Mouse (Mus musculus): ENCODE measurements around the gene Atp9a. TPM values are rescaled to one million over a fixed set of nuclear protein-coding genes. Genes with fewer than 3 reads are reported as not detected.

Gene Atp9a
- polyA plus RNA-seq, 1 experiment from 2014 or later: 23.4 TPM

- Histone ChIP-seq H3K4me1 (replicated peaks) (0 out of 2 replicates have a peak, but pooled peaks cover 7% of the 10 kb centered on the region), H3K27ac (no peak overlapping the region), H3K4me3 (replicated peaks) (no peak overlapping the region), H3K4me2 (replicated peaks) (no peak overlapping the region), H3K27me3 (replicated peaks) (no peaks in the 10 kb centered on the region), H3K9ac (no peak overlapping the region), H3K36me3 (no peaks in the 10 kb centered on the region), H3K9me3 (no peaks in the 10 kb centered on the region)
- WGBS: 27% methylated on average over 8 of the region's 8 CpGs
- ATAC-seq: peak; percentile 62; the same call in 1 of the 2 replicates
Observed at GRCm38 (mm10) chr2:168628787-168629186, 113.4 kb downstream of the Atp9a start.

- H3K9ac ChIP-seq: no peak overlapping the region
- H3K4me3 ChIP-seq (replicated peaks): no peak overlapping the region
- 61% methylated on average over 20 of the region's 20 CpGs for WGBS
- H3K4me1 ChIP-seq (replicated peaks): no peaks in the 10 kb centered on the region
- H3K27me3 ChIP-seq (replicated peaks): no peaks in the 10 kb centered on the region
- H3K9me3 ChIP-seq: no peaks in the 10 kb centered on the region
- ATAC-seq: 0 out of 2 replicates have a peak, but pooled peaks have one; percentile 2
- H3K27ac ChIP-seq: no peak overlapping the region
- no peaks in the 10 kb centered on the region for H3K36me3 ChIP-seq
- H3K4me2 ChIP-seq (replicated peaks): no peak overlapping the region
Observed at GRCm38 (mm10) chr2:168627829-168628770, 114.1 kb downstream of the Atp9a start.

- Histone ChIP-seq H3K4me2 (replicated peaks) (no peak overlapping the region), H3K4me3 (replicated peaks) (no peak overlapping the region)
Observed at GRCm38 (mm10) chr2:168626385-168626784, 115.8 kb downstream of the Atp9a start.

DNA sequence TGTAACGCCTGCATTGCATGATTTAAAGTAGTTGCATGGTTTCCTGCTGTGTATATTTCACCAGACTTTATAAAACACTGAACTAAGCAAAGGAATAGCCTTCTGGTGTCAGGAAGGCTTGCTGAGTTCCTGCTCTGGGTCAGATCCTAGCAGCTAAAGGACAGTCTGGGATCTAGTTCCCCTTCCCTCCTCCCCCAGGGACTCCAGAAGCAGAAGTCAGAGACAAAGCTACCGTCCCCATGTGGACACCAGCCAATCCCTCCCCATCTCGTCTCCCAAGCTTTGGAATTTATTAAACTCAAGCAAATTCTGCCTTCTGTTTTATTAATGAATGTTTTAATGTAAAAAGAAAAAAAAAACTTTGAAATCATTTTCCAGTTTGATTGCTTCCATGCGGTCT, 117.1 kb downstream of the Atp9a start:
- H3K9ac ChIP-seq: no peak overlapping the region
- ATAC-seq: no peak
- no peaks in the 10 kb centered on the region for H3K4me1 ChIP-seq (replicated peaks)
- 49% methylated on average over 4 of the region's 4 CpGs for WGBS
- no peaks in the 10 kb centered on the region for H3K36me3 ChIP-seq
- no peak overlapping the region for H3K27ac ChIP-seq
- no peak overlapping the region for H3K4me3 ChIP-seq (replicated peaks)
- no peaks in the 10 kb centered on the region for H3K27me3 ChIP-seq (replicated peaks)
- no peak overlapping the region for H3K4me2 ChIP-seq (replicated peaks)
- no peaks in the 10 kb centered on the region for H3K9me3 ChIP-seq

More at GRCm38 (mm10) chr2:168626385-168626784, 115.8 kb downstream of the Atp9a start:
- H3K36me3 ChIP-seq: no peaks in the 10 kb centered on the region
- no peaks in the 10 kb centered on the region for H3K4me1 ChIP-seq (replicated peaks)
- no peaks in the 10 kb centered on the region for H3K9me3 ChIP-seq
- no peak for ATAC-seq
- H3K9ac ChIP-seq: no peak overlapping the region
- H3K27ac ChIP-seq: no peak overlapping the region
- H3K27me3 ChIP-seq (replicated peaks): no peaks in the 10 kb centered on the region
- WGBS: 82% methylated on average over 9 of the region's 9 CpGs

DNA sequence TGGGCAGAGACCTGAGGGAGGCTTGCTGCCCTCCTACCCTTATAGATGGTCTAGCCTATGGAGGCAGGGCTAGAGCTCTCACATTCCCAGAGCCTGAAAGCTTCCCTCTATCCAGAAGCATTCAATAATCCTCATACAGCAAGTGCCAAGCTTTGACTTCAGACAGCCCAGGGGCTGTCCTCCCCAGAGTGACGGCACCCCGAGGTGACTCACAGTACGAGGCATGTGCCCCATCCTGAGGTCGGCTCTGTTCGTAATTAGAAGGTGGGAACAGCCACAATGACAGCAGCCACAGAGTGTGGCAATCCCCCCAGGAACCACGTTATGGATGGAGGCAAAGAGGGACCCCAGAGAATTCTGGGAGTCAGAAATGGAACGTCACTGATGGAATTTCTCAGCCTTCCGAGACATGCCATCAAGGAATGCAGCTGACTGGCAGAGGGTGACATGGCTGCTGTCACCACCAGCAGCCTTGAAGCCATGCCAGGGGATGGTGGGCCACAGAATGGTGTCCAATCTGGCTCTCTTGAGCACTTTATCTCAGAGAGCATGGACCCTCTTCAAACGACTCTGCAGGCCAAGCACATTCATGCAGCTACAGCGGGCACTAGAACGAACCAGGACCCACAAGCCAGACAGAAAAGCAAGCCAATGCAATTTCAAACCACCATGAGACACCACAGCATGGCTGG, 121.0 kb downstream of the Atp9a start:
- 83% methylated on average over 11 of the region's 11 CpGs for WGBS
- Histone ChIP-seq H3K9ac (no peak overlapping the region), H3K4me1 (replicated peaks) (no peaks in the 10 kb centered on the region), H3K27me3 (replicated peaks) (no peaks in the 10 kb centered on the region), H3K4me2 (replicated peaks) (no peak overlapping the region), H3K9me3 (no peaks in the 10 kb centered on the region), H3K36me3 (no peaks in the 10 kb centered on the region), H3K4me3 (replicated peaks) (no peak overlapping the region), H3K27ac (no peak overlapping the region)
- ATAC-seq: no peak

- no peak for ATAC-seq
- H3K4me3 ChIP-seq (replicated peaks): no peak overlapping the region
- H3K27me3 ChIP-seq (replicated peaks): no peaks in the 10 kb centered on the region
- H3K9me3 ChIP-seq: no peaks in the 10 kb centered on the region
- H3K27ac ChIP-seq: no peak overlapping the region
- 63% methylated on average over 15 of the region's 15 CpGs for WGBS
- no peak overlapping the region for H3K9ac ChIP-seq
- H3K4me1 ChIP-seq (replicated peaks): peaks cover 15% of the 10 kb centered on the region
- H3K4me2 ChIP-seq (replicated peaks): no peak overlapping the region
- H3K36me3 ChIP-seq: no peaks in the 10 kb centered on the region
Observed at GRCm38 (mm10) chr2:168618205-168618717, 123.9 kb downstream of the Atp9a start.

GRCm38 (mm10) chr2:168615160-168615559, 127.0 kb downstream of the Atp9a start:
- no peak for ATAC-seq
- H3K9me3 ChIP-seq: no peaks in the 10 kb centered on the region
- WGBS: 79% methylated on average over 3 of the region's 3 CpGs
- H3K4me3 ChIP-seq (replicated peaks): no peak overlapping the region
- H3K4me1 ChIP-seq (replicated peaks): peaks cover 22% of the 10 kb centered on the region
- no peaks in the 10 kb centered on the region for H3K36me3 ChIP-seq
- H3K27me3 ChIP-seq (replicated peaks): no peaks in the 10 kb centered on the region
- no peak overlapping the region for H3K4me2 ChIP-seq (replicated peaks)
- no peak overlapping the region for H3K9ac ChIP-seq
- H3K27ac ChIP-seq: no peak overlapping the region

DNA sequence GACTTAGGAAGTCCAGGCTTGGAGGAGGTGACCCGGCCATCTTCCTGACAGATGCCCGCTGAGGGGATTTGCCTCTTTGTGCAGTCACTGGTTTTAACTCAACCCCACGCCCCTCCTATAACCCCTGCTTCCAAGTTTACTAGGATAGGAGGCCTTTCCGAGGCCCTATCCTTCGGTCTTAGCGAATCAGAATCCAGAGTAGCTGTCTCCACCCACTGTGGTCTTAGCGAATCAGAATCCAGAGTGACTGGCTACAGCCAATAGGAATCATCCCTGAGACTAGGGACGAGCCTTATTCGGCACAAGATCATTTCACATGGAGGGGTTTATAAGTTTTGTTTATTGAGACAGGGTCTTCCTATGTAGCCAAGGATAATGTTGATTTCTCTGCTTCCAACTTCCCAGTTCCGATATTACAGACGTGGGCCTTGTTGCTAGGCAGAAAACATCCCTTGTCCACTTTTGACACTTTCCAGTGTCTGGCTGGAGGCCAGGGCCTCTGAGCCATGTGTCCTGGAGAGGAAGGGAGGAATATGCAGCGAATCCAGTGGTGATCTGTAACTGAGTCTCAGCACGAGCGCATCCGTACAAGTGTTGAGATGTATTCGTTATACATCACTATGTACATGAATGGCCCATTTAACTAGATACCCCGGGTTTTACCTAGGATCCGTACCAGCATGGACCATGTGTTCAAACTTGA, 127.9 kb downstream of the Atp9a start:
- Histone ChIP-seq H3K9ac (no peak overlapping the region), H3K4me1 (replicated peaks) (peaks cover 22% of the 10 kb centered on the region), H3K27me3 (replicated peaks) (no peaks in the 10 kb centered on the region), H3K9me3 (no peaks in the 10 kb centered on the region), H3K36me3 (no peaks in the 10 kb centered on the region), H3K4me3 (replicated peaks) (no peak overlapping the region), H3K4me2 (replicated peaks) (no peak overlapping the region), H3K27ac (no peak overlapping the region)
- 67% methylated on average over 18 of the region's 18 CpGs for WGBS
- ATAC-seq: peak; percentile 54

DNA sequence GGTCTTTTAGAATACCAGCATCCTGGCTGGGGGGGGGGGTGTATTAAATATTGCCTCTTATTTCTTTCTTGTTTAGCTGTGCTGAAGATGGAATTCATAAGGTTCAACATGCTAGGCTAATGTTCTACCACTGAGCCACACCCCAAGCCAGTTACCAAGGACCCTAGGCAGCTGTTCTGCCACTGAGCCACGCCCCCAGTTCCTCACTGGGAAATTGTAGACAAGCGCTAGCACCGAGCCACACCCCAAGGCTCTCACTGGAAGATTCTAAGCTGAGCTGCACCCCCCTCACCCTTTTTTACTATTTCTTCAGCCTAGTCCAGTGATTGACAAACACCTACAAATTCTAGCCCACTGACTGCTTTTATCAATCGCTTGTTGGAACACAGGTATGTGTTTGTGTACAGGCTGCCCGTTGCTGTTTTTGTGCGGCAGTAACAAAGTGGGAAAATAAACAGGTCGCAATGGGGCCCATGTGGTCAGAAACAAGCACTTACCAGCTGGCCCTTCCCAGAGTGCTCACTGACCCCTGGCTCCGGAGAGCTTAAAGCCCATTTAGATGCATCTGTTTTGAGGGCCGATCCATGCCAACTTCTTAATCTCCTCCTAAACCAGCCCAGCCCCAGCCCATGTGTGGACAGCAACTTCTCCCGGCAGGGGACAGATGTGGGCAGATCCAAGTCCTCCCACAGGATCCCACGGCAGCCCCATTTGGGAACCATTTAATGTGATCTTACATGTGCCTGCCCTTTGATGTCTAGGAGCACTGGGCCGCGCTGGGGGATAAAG, 128.9 kb downstream of the Atp9a start:
- Histone ChIP-seq H3K4me3 (replicated peaks) (no peak overlapping the region), H3K4me1 (replicated peaks) (peaks cover 22% of the 10 kb centered on the region), H3K9ac (no peak overlapping the region), H3K36me3 (no peaks in the 10 kb centered on the region), H3K9me3 (no peaks in the 10 kb centered on the region), H3K27ac (no peak overlapping the region), H3K27me3 (replicated peaks) (no peaks in the 10 kb centered on the region), H3K4me2 (replicated peaks) (no peak overlapping the region)
- WGBS: 48% methylated on average over 13 of the region's 13 CpGs
- peak; percentile 81 for ATAC-seq

DNA sequence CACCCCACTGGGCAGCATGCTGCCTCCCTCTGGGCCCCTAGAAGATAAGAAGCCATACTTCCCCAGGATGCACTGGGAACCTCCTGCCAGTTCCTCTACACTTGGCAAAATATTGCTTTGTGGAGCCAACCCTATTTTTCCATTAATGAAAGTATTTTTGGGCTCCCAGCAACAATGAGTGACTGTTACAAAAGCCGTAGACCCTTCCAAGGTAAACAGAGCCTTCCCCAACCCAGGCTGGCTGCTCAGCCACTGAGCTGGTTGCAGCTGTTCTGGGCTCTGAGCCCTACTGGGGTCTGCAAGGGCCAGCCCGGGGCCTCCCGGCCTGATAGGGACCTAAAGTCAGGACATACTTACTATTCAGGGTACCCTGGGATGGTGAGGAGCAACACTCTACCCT, 131.3 kb downstream of the Atp9a start:
- H3K4me3 ChIP-seq (replicated peaks): no peak overlapping the region
- no peak for ATAC-seq
- H3K27me3 ChIP-seq (replicated peaks): no peaks in the 10 kb centered on the region
- H3K27ac ChIP-seq: no peak overlapping the region
- no peak overlapping the region for H3K4me2 ChIP-seq (replicated peaks)
- H3K36me3 ChIP-seq: no peaks in the 10 kb centered on the region
- no peak overlapping the region for H3K9ac ChIP-seq
- 80% methylated on average over 3 of the region's 3 CpGs for WGBS
- peaks cover 22% of the 10 kb centered on the region for H3K4me1 ChIP-seq (replicated peaks)
- no peaks in the 10 kb centered on the region for H3K9me3 ChIP-seq

GRCm38 (mm10) chr2:168609653-168610248, 132.5 kb downstream of the Atp9a start:
- H3K4me2 ChIP-seq (replicated peaks): no peak overlapping the region
- H3K4me3 ChIP-seq (replicated peaks): no peak overlapping the region
- 68% methylated on average over 6 of the region's 6 CpGs for WGBS
- no peaks in the 10 kb centered on the region for H3K9me3 ChIP-seq
- H3K9ac ChIP-seq: no peak overlapping the region
- no peaks in the 10 kb centered on the region for H3K27me3 ChIP-seq (replicated peaks)
- no peak overlapping the region for H3K27ac ChIP-seq
- ATAC-seq: no peak
- H3K36me3 ChIP-seq: no peaks in the 10 kb centered on the region
- peaks cover 20% of the 10 kb centered on the region for H3K4me1 ChIP-seq (replicated peaks)

All from intestine, embryonic 15.5 days (tissue).